30 mouse cellular contexts compared by ENCODE assay signal in the genomic region with DNA sequence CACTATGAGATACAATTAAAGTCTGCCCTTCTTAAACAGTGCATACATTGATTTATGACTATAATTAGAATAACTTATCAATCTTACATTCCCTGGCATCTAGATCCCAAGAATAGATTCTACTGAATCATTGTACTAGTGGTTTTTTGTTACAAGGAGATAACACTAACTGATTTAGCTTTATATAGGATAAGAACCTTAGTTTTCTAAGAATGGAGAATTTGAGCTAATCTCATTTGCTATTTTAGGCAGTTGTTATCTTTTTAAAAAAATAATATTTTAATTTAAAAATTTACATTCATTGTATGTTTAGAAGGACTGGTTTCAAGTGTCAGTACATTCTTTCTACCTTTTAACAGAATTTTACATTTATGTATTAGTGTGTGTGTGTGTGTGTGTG.
"Had no signal": no experiment of that assay in that cellular context is flagged by ENCODE, and none has a peak within 500 bp of the region (broad histone marks: within the 10 kb centered on the region; RNA-seq: fewer than 3 reads in every experiment).

No protein-coding gene starts in this region.

- H3K4me1 ChIP-seq: heart, embryonic 10.5 days; heart, embryonic 12.5 days; heart, embryonic 13.5 days; heart, embryonic 15.5 days; hindbrain, embryonic 10.5 days; hindbrain, embryonic 12.5 days; hindbrain, embryonic 13.5 days; hindbrain, embryonic 15.5 days; intestine, embryonic 15.5 days; kidney, embryonic 15.5 days had no signal

- H3K9ac ChIP-seq: heart, embryonic 12.5 days; heart, embryonic 13.5 days; heart, embryonic 15.5 days; hindbrain, embryonic 12.5 days; hindbrain, embryonic 13.5 days; hindbrain, embryonic 14.5 days; hindbrain, embryonic 15.5 days; intestine, embryonic 15.5 days; kidney, embryonic 15.5 days had no signal

- H3K36me3 ChIP-seq: intestine, embryonic 15.5 days had no signal

- H3K4me3 ChIP-seq: heart, embryonic 10.5 days; heart, embryonic 12.5 days; heart, embryonic 13.5 days; heart, embryonic 15.5 days; hindbrain, embryonic 10.5 days; hindbrain, embryonic 12.5 days; hindbrain, embryonic 13.5 days; hindbrain, embryonic 15.5 days; intestine, embryonic 15.5 days; kidney, embryonic 15.5 days; layer of hippocampus, adult 2 months; left cerebral cortex, adult 2 months had no signal

- H3K9me3 ChIP-seq: heart, embryonic 10.5 days; heart, embryonic 12.5 days; heart, embryonic 13.5 days; heart, embryonic 15.5 days; hindbrain, embryonic 10.5 days; hindbrain, embryonic 12.5 days; hindbrain, embryonic 13.5 days; hindbrain, embryonic 15.5 days; intestine, embryonic 15.5 days; kidney, embryonic 15.5 days had no signal

- H3K27ac ChIP-seq: heart, embryonic 10.5 days; heart, embryonic 13.5 days; heart, embryonic 15.5 days; hindbrain, embryonic 10.5 days; hindbrain, embryonic 12.5 days; hindbrain, embryonic 13.5 days; hindbrain, embryonic 14.5 days; hindbrain, embryonic 15.5 days; hindbrain, postnatal 0 days; intestine, embryonic 15.5 days; kidney, embryonic 15.5 days; kidney, postnatal 0 days; layer of hippocampus, adult 2 months; left cerebral cortex, adult 2 months had no signal

- H3K27me3 ChIP-seq: heart, embryonic 12.5 days; heart, embryonic 13.5 days; heart, embryonic 15.5 days; hindbrain, embryonic 12.5 days; hindbrain, embryonic 13.5 days; hindbrain, embryonic 15.5 days; intestine, embryonic 15.5 days; kidney, embryonic 15.5 days had no signal

- DNase-seq: heart, postnatal 10 days; heart, postnatal 14 days; heart, postnatal 36 days; heart, postnatal 4 days; kidney, adult 11 months; kidney, adult 18-20 months; kidney, adult 2 months; kidney, adult 8-10 months; kidney, postnatal 10 days; kidney, postnatal 14 days; kidney, postnatal 25 days; kidney, postnatal 36 days; kidney, postnatal 4 days; layer of hippocampus, adult 9-11 months; layer of hippocampus, postnatal 36 days had no signal
